14 mouse cellular contexts compared by ENCODE assay signal in the genomic region with DNA sequence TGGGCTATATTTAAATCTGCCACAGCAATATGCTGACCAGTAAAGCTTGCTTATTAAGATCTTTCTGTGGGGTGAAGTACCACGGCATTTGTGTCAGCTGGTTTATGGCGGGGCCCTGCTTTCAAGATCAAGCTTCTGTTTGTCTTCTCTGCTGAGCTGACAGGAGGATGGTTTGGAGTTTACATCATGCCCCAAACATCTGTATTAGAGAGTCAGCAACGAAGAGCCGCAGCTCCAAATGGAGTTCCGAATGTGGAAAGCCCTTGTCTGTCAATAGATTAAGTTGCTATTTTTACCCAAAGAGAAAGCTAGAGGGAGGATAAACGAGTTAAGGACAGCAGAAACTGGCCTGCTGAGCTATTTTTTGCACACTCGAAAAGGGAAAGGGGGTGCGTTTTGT.
DNase-seq lines count a peak whose midpoint lies in the region; ATAC-seq lines count a peak whose summit lies in the region.
"Had no signal": no experiment of that assay in that cellular context is flagged by ENCODE, and none has a peak within 500 bp of the region (broad histone marks: within the 10 kb centered on the region; RNA-seq: fewer than 3 reads in every experiment).

No protein-coding gene starts in this region.

- 30% methylated on average over 8 of the region's 8 CpGs for WGBS in embryonic facial prominence, embryonic 14.5 days
- WGBS in embryonic facial prominence, embryonic 10.5 days = 58% methylated on average over 8 of the region's 8 CpGs
- 2% methylated on average over 8 of the region's 8 CpGs for WGBS in heart, embryonic 14.5 days
- WGBS in stomach, embryonic 15.5 days = 15% methylated on average over 8 of the region's 8 CpGs

- H3K36me3 ChIP-seq in embryonic facial prominence, embryonic 14.5 days (ENCODE audit: control insufficient read depth, insufficient read depth, low read length) = no peaks in the 10 kb centered on the region
- H3K36me3 ChIP-seq in embryonic facial prominence, embryonic 10.5 days (replicated peaks) = no peaks in the 10 kb centered on the region
- no peaks in the 10 kb centered on the region for H3K36me3 ChIP-seq in heart, embryonic 14.5 days (ENCODE audit: control insufficient read depth, insufficient read depth, low read length)
- no peaks in the 10 kb centered on the region for H3K36me3 ChIP-seq in stomach, embryonic 15.5 days
- H3K36me3 ChIP-seq: G1E; limb, embryonic 15.5 days had no signal

- peak; percentile 72 for DNase-seq in embryonic facial prominence, embryonic 14.5 days (ENCODE audit: low spot score)
- no peak for DNase-seq in embryonic facial prominence, embryonic 10.5 days (ENCODE audit: low spot score)
- DNase-seq in lung, postnatal 10 days = peak; percentile 21
- DNase-seq in lung, adult 18-20 months = no peak
- DNase-seq in gastrocnemius, adult 8-10 months (ENCODE audit: low spot score in 2 of 2) = no peak
- DNase-seq in gastrocnemius, postnatal 4 days (ENCODE audit: low spot score in 2 of 2) = no peak
- DNase-seq: cerebellum, postnatal 25 days; kidney, adult 9 months; spleen, adult 18-20 months had no signal

- no peak; the same call in 1 of the 2 replicates for ATAC-seq in embryonic facial prominence, embryonic 14.5 days (ENCODE audit: low read depth)
- ATAC-seq in heart, embryonic 14.5 days (ENCODE audit: insufficient number of reproducible peaks, insufficient read depth, low FRiP score, low read depth) = peak; percentile 60
- ATAC-seq in stomach, embryonic 15.5 days (ENCODE audit: insufficient read depth, low FRiP score, low read depth) = no peak

- H3K27me3 ChIP-seq in embryonic facial prominence, embryonic 14.5 days (replicated peaks; ENCODE audit: control insufficient read depth, insufficient read depth, low read length) = no peaks in the 10 kb centered on the region
- H3K27me3 ChIP-seq in embryonic facial prominence, embryonic 10.5 days (replicated peaks; ENCODE audit: low read depth, poor library complexity, severe bottlenecking) = peaks cover 18% of the 10 kb centered on the region; the same call in 1 of the 2 replicates
- H3K27me3 ChIP-seq in heart, embryonic 14.5 days (ENCODE audit: control insufficient read depth, insufficient read depth, low read length) = no peaks in the 10 kb centered on the region
- no peaks in the 10 kb centered on the region for H3K27me3 ChIP-seq in stomach, embryonic 15.5 days (replicated peaks)
- H3K27me3 ChIP-seq: limb, embryonic 15.5 days had no signal

- H3K9ac ChIP-seq in embryonic facial prominence, embryonic 14.5 days (ENCODE audit: low read depth, low read length) = no peak overlapping the region
- 0 out of 2 replicates have a peak overlapping the region, but pooled peaks have one; percentile 8 for H3K9ac ChIP-seq in heart, embryonic 14.5 days (ENCODE audit: low read length)
- no peak overlapping the region for H3K9ac ChIP-seq in stomach, embryonic 15.5 days
- H3K9ac ChIP-seq: limb, embryonic 15.5 days had no signal

- H3K4me2 ChIP-seq in embryonic facial prominence, embryonic 14.5 days (ENCODE audit: low read depth, low read length) = no peak overlapping the region
- peak overlapping the region; percentile 45 for H3K4me2 ChIP-seq in heart, embryonic 14.5 days (ENCODE audit: low read length)
- no peak overlapping the region for H3K4me2 ChIP-seq in stomach, embryonic 15.5 days
- H3K4me2 ChIP-seq: limb, embryonic 15.5 days had no signal

- peaks cover 4% of the 10 kb centered on the region; the same call in 1 of the 2 replicates for H3K4me1 ChIP-seq in embryonic facial prominence, embryonic 14.5 days (ENCODE audit: control insufficient read depth, insufficient read depth, low read length)
- H3K4me1 ChIP-seq in embryonic facial prominence, embryonic 10.5 days = peaks cover 18% of the 10 kb centered on the region
- H3K4me1 ChIP-seq in heart, embryonic 14.5 days (ENCODE audit: control insufficient read depth in 2 of 2, insufficient read depth in 2 of 2, low read length in 2 of 2) = peaks cover 24 to 31% of the 10 kb centered on the region in 2 experiments
- H3K4me1 ChIP-seq in stomach, embryonic 15.5 days = peaks cover 16% of the 10 kb centered on the region; the same call in 1 of the 2 replicates

- no peak overlapping the region for H3K4me3 ChIP-seq in embryonic facial prominence, embryonic 14.5 days (ENCODE audit: low read depth, low read length)
- no peak overlapping the region for H3K4me3 ChIP-seq in embryonic facial prominence, embryonic 10.5 days
- no peak overlapping the region for H3K4me3 ChIP-seq in heart, embryonic 14.5 days (ENCODE audit: control insufficient read depth in 1 of 2, insufficient read depth in 1 of 2, low read depth in 1 of 2, low read length in 2 of 2)
- H3K4me3 ChIP-seq in stomach, embryonic 15.5 days (replicated peaks) = no peak overlapping the region
- H3K4me3 ChIP-seq: erythroblast, embryonic 14.5 days; limb, embryonic 15.5 days had no signal

- no peak overlapping the region; the same call in 1 of the 2 replicates for H3K27ac ChIP-seq in embryonic facial prominence, embryonic 14.5 days (replicated peaks; ENCODE audit: low read depth, low read length)
- H3K27ac ChIP-seq in embryonic facial prominence, embryonic 10.5 days (replicated peaks) = no peak overlapping the region
- peak overlapping the region; percentile 91 to 96 for H3K27ac ChIP-seq in heart, embryonic 14.5 days (replicated peaks in 1 of 2; ENCODE audit: control insufficient read depth in 1 of 2, insufficient read depth in 1 of 2, low read depth in 2 of 2, low read length in 2 of 2)
- peak overlapping the region; percentile 61 for H3K27ac ChIP-seq in stomach, embryonic 15.5 days
- H3K27ac ChIP-seq: limb, embryonic 15.5 days had no signal

- no peaks in the 10 kb centered on the region for H3K9me3 ChIP-seq in embryonic facial prominence, embryonic 14.5 days (ENCODE audit: control insufficient read depth, low read length)
- no peaks in the 10 kb centered on the region for H3K9me3 ChIP-seq in embryonic facial prominence, embryonic 10.5 days
- no peaks in the 10 kb centered on the region for H3K9me3 ChIP-seq in heart, embryonic 14.5 days (ENCODE audit: control insufficient read depth, low read length)
- H3K9me3 ChIP-seq in stomach, embryonic 15.5 days = no peaks in the 10 kb centered on the region
- H3K9me3 ChIP-seq: G1E; limb, embryonic 15.5 days had no signal

Comparison
In these comparisons a context has a peak if more than half of its experiments do, and no peak if none do; other contexts are left out.
1. DNase-seq: peak in embryonic facial prominence, embryonic 14.5 days (single experiment) and lung, postnatal 10 days (single experiment); none in embryonic facial prominence, embryonic 10.5 days (single experiment), lung, adult 18-20 months (0 of 2), gastrocnemius, adult 8-10 months (0 of 2) and gastrocnemius, postnatal 4 days (0 of 2).
2. H3K27ac ChIP-seq: peak in heart, embryonic 14.5 days (2 of 2) and stomach, embryonic 15.5 days (single experiment); none in embryonic facial prominence, embryonic 14.5 days (single experiment) and embryonic facial prominence, embryonic 10.5 days (single experiment).